Mouse (Mus musculus) liver, embryonic 15.5 days (tissue): ENCODE results near the gene C4bp. TPM values are rescaled to one million over a fixed set of nuclear protein-coding genes. Genes with fewer than 3 reads are reported as not detected.
"Not testable (repeated sequence)": the region's sequence is repeated elsewhere in the genome, so short reads cannot be mapped to it uniquely, and the experiment has no call there.

Experiments used
- ATAC-seq: fragments of 200-750 bp; cut with Nextera tagmentation; 2 replicates; pipeline ENCODE4 v1.8.0; 2017; ENCODE audit warnings: moderate number of reproducible peaks, mild to moderate bottlenecking, moderate library complexity; ENCODE audit not compliant: insufficient read depth
- H3K27ac ChIP-seq: fragments of 300-500 bp; sonication (generic); replicated peaks from 2 replicates; pipeline ENCODE4 v1.5.1; 2015; ENCODE audit warnings: mild to moderate bottlenecking, inconsistent platforms
- H3K27me3 ChIP-seq: fragments of 300-500 bp; sonication (generic); 2 replicates; pipeline ENCODE4 v1.6.1; 2015; ENCODE audit warnings: mild to moderate bottlenecking, inconsistent platforms
- H3K36me3 ChIP-seq: fragments of 300-500 bp; sonication (generic); replicated peaks from 2 replicates; pipeline ENCODE4 v1.6.1; 2015; ENCODE audit warnings: moderate library complexity, mild to moderate bottlenecking, inconsistent platforms
- H3K4me1 ChIP-seq: fragments of 300-500 bp; sonication (generic); replicated peaks from 2 replicates; pipeline ENCODE4 v1.6.1; 2015; ENCODE audit warnings: inconsistent platforms
- H3K4me2 ChIP-seq: fragments of 300-500 bp; sonication (generic); 2 replicates; pipeline ENCODE4 v1.6.1; 2015; ENCODE audit warnings: moderate library complexity, mild to moderate bottlenecking, inconsistent platforms
- H3K4me3 ChIP-seq: fragments of 300-500 bp; sonication (generic); replicated peaks from 2 replicates; pipeline ENCODE4 v1.5.1; 2015; ENCODE audit warnings: mild to moderate bottlenecking, inconsistent platforms
- H3K9ac ChIP-seq: fragments of 300-500 bp; sonication (generic); 2 replicates; pipeline ENCODE4 v1.6.1; 2015; ENCODE audit warnings: moderate library complexity, mild to moderate bottlenecking, inconsistent platforms
- H3K9me3 ChIP-seq: fragments of 300-500 bp; sonication (generic); replicated peaks from 2 replicates; pipeline ENCODE4 v1.6.1; 2016; ENCODE audit warnings: inconsistent platforms
- WGBS: fragments of 180-500 bp; shearing (Covaris S2); methylation state at CpG from one replicate; pipeline ENCODE4 v1.1.7; 2015; ENCODE audit warnings: mixed read lengths; ENCODE audit not compliant: insufficient replicate concordance; 5-methylcytosine and 5-hydroxymethylcytosine counted together
- polyA plus RNA-seq: library from polyadenylated mRNA; unstranded; fragments of >200 nt; fragmentation: Nextera tagmentation; extraction: Ambion mirVana; gene quantifications from 2 replicates; pipeline ENCODE4 v1.2.1, GENCODE M21; 2015

Gene C4bp
- polyA plus RNA-seq, 1 experiment from 2014 or later, result 2.7 TPM

DNA sequence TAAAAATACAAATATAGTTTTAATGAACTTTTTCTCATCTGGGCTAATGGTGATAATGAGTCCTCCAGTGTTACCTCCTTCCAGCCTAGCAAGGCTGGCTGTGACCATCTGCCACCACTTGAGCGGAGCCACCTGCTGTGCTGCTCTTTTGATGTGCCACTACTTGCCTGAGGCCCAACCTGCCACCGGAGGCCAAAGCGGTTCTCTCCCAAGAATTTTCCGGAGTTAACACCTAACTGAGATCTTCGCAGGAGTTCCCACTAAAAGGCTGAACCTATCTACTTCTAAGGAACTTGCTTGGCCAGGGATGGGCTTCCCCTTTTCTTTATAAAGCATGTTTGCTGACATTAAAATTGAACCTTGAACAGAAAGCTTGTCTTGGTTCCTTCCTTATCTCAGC lies 1.8 kb downstream of the C4bp start:
- not testable (repeated sequence) for ATAC-seq, H3K27ac ChIP-seq

DNA sequence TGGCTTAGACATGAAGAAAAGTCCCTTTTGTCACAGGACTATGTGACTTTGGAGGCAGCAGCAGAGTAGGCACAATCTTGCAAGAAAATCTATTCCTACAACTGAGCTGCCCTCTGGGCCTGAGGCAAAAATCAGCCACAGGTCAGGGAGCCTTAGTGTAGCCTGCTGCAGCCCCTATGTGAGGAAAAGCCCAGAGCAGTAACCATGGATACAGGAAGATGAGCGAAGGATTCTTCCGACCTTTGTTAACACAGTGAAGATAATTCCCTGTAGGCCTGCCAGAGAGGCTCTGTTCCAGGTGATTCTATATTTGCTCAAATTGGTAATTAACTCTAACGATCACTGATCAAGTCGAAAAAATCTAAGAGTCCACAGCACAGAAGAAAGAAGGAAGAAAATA lies 17.3 kb downstream of the C4bp start:
- no peaks in the 10 kb centered on the region for H3K9me3 ChIP-seq
- H3K4me1 ChIP-seq, result no peaks in the 10 kb centered on the region
- no peak overlapping the region for H3K9ac ChIP-seq
- no peaks in the 10 kb centered on the region for H3K27me3 ChIP-seq
- 53% methylated on average over 4 of the region's 4 CpGs for WGBS
- no peaks in the 10 kb centered on the region for H3K36me3 ChIP-seq
- H3K4me2 ChIP-seq, result no peak overlapping the region
- no peak for ATAC-seq
- H3K4me3 ChIP-seq, result no peak overlapping the region
- no peak overlapping the region for H3K27ac ChIP-seq

More for the DNA sequence above, 1.8 kb downstream of the C4bp start:
- not testable (repeated sequence) for H3K4me3 ChIP-seq, H3K27me3 ChIP-seq, H3K9ac ChIP-seq, H3K4me2 ChIP-seq, H3K4me1 ChIP-seq, H3K9me3 ChIP-seq, H3K36me3 ChIP-seq
- 36% methylated on average over 5 of the region's 5 CpGs for WGBS

DNA sequence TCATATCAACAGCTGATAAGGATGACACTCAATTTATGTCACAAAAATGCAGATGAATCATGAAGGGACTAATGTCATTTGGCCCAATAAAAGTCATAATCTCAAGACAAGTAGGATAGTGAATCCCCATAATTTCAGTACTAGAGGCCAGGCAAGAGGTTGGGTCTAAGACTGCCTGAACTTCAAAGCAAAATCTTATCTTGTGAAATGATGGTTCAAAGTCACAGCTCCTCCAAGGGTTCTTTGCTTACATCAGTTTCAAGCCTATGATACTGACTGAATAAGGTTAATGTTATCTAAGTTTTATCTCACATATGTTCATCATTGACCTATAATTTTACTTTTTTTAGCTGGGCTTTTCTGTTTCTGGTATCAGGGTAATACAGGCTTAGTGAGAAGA lies 20.5 kb downstream of the C4bp start:
- Histone ChIP-seq H3K36me3 (no peaks in the 10 kb centered on the region), H3K27me3 (no peaks in the 10 kb centered on the region), H3K4me1 (no peaks in the 10 kb centered on the region), H3K9ac (no peak overlapping the region), H3K9me3 (no peaks in the 10 kb centered on the region), H3K4me3 (no peak overlapping the region), H3K27ac (no peak overlapping the region), H3K4me2 (no peak overlapping the region)
- no peak for ATAC-seq

DNA sequence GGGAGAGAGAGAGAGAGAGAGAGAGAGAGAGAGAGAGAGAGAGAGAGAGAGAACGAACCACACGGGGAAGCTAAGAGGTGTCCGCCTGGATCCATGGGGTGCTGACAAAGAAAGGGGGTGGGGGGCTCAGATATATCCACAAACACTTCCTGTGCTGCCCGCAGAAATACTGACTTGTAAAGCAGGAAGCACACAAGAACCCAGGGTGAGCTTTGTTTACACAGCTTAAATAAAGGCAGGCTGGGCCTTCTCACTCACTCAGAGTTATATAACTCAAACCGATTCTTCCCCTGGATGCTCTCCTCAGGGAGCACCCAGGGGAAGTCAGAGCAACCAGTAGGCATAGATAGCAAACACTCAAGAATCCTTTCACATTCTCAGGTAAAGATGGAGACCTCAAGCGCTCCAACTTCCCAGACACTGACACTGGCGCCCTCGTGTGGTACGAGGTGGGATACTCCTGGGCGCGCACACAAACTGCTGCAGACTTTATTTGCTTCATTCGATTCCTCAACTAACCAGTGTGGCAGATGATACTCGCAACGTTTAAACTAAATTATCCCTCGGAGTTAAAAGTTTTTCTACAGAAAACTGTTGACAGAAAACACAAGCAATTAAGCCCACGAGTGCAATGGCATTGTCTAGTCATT lies 27.5 kb downstream of the C4bp start:
- H3K27me3 ChIP-seq, result no peaks in the 10 kb centered on the region
- H3K4me1 ChIP-seq, result no peaks in the 10 kb centered on the region
- H3K27ac ChIP-seq, result no peak overlapping the region
- H3K4me2 ChIP-seq, result no peak overlapping the region
- ATAC-seq, result no peak
- H3K9ac ChIP-seq, result no peak overlapping the region
- no peak overlapping the region for H3K4me3 ChIP-seq
- no peaks in the 10 kb centered on the region for H3K9me3 ChIP-seq
- WGBS, result 11% methylated on average over 16 of the region's 16 CpGs
- H3K36me3 ChIP-seq, result no peaks in the 10 kb centered on the region

DNA sequence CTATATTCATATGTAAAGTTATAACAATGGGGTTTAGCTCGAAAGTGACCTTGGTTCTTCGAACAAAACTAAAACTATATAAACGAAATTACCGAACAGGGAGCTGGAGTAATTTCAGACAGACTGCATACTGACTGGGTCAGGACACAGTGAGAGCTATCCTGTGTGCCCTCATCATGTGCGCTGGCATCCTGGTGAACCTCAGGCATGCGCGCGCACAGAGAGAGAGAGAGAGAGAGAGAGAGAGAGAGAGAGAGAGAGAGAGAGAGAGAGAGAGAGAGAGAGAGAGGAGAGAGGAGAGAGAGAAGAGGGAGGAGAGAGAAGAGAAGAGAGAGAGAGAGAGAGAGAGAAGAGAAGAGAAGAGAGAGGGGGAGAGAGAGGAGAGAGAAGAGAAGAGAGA lies 28.1 kb downstream of the C4bp start:
- H3K27me3 ChIP-seq, result no peaks in the 10 kb centered on the region
- no peak overlapping the region for H3K4me2 ChIP-seq
- no peaks in the 10 kb centered on the region for H3K36me3 ChIP-seq
- 60% methylated on average over 8 of the region's 8 CpGs for WGBS
- H3K9ac ChIP-seq, result no peak overlapping the region
- H3K9me3 ChIP-seq, result no peaks in the 10 kb centered on the region
- no peaks in the 10 kb centered on the region for H3K4me1 ChIP-seq
- ATAC-seq, result no peak
- no peak overlapping the region for H3K27ac ChIP-seq
- H3K4me3 ChIP-seq, result no peak overlapping the region

DNA sequence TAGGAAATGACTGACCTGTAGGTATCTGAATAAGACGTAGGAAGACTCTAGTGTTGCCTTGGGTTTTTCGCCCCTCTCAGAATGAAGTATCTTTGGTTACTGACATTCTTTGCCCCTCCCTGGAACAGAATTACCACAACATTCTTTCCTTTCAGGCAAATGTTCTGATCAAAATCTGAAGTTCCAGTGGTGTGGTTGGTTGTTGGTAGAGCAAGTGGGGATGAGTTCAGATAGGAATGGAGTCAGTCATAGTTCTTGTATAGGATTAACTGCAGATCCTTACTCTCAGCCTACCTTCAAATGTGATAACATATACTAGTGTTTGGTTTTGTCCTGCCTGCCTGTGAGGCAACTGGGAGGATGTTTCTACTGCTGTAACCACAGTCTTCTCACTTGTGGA lies 31.9 kb downstream of the C4bp start, which contains the start of gene Zp3r:
TSS of gene Zp3r (minus strand) at position 101 of the 400 bp plus-strand sequence.
- Histone ChIP-seq H3K4me1 (no peaks in the 10 kb centered on the region), H3K9ac (no peak within 1 kb of the TSS), H3K27me3 (no peaks in the 10 kb centered on the region), H3K36me3 (no peaks in the 10 kb centered on the region), H3K27ac (no peak within 1 kb of the TSS), H3K9me3 (no peaks in the 10 kb centered on the region), H3K4me3 (no peak within 1 kb of the TSS), H3K4me2 (no peak within 1 kb of the TSS)
- no peak for ATAC-seq
- WGBS, result 61% methylated on average over 2 of the region's 2 CpGs

DNA sequence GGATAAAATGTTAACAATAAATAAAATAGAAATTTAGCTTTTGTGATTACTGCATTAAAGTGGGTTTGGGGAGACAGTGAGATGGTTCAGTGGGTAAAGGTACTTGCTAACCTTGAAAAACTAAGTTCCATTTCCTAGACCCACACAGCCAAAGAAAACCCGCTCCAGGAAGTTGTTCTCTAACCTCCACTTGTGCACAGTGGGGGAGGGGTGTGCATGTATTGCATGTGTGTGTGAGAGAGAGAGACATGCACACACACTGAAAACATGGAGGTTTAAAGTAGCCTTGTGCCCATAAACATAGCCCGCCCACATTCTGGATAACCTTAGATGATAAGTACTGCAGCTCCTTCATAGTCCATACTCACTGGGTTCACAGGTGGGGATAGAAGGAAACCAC lies 65.1 kb downstream of the C4bp start:
- ATAC-seq, result no peak
- H3K9me3 ChIP-seq, result no peaks in the 10 kb centered on the region
- no peak overlapping the region for H3K9ac ChIP-seq
- H3K27me3 ChIP-seq, result no peaks in the 10 kb centered on the region
- H3K4me2 ChIP-seq, result no peak overlapping the region
- H3K36me3 ChIP-seq, result no peaks in the 10 kb centered on the region
- 61% methylated on average over 2 of the region's 2 CpGs for WGBS
- H3K4me3 ChIP-seq, result no peak overlapping the region
- no peak overlapping the region for H3K27ac ChIP-seq
- no peaks in the 10 kb centered on the region for H3K4me1 ChIP-seq

DNA sequence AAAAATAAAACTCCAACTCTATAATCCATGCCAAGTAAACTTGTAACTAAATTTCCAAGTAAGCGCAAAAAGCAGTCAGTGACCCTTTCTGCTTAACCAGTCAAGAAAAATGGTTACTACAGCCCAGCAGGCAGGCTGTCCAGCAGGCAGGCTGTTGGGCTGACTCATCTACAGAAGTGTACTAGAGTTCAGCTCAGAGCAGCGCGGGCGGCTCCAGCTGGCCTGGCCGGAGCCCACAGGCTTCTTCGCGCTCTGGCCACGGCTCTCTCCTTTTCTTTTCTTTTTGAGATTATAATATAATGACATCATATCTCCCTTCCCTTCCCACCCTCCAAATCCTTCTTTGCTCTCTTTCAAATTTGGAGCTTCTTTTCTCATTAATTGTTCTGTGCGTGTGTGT lies 72.8 kb downstream of the C4bp start:
- Histone ChIP-seq H3K36me3 (no peaks in the 10 kb centered on the region), H3K4me3 (no peak overlapping the region), H3K4me2 (no peak overlapping the region), H3K27me3 (no peaks in the 10 kb centered on the region), H3K9me3 (no peaks in the 10 kb centered on the region), H3K27ac (no peak overlapping the region), H3K9ac (no peak overlapping the region), H3K4me1 (no peaks in the 10 kb centered on the region)
- 89% methylated on average over 9 of the region's 9 CpGs for WGBS
- no peak for ATAC-seq

Other genes starting within 250 kb of the C4bp start
- not detected in 2 replicates for gene Cd55b, start 238.6 kb downstream of the C4bp start, polyA plus RNA-seq
- 18.6 and 18.9 TPM in 2 replicates for gene Cd55, start 198.9 kb downstream of the C4bp start, polyA plus RNA-seq
- gene Zp3r, start 32.0 kb downstream of the C4bp start, polyA plus RNA-seq, result not detected in 2 replicates
- gene Gm29427, start 54.2 kb upstream of the C4bp start, polyA plus RNA-seq, result not detected in 2 replicates
- gene Yod1, start 55.7 kb upstream of the C4bp start, polyA plus RNA-seq, result 42.2 and 42.3 TPM in 2 replicates
- 5.2 and 5.9 TPM in 2 replicates for gene Pfkfb2, start 67.6 kb upstream of the C4bp start, polyA plus RNA-seq
- 7.4 and 7.8 TPM in 2 replicates for gene AA986860, start 70.3 kb upstream of the C4bp start, polyA plus RNA-seq
- not detected in 2 replicates for gene Fcamr, start 139.3 kb upstream of the C4bp start, polyA plus RNA-seq
- 0.24 and 0.40 TPM in 2 replicates for gene Pigr, start 165.1 kb upstream of the C4bp start, polyA plus RNA-seq
- not detected in 2 replicates for gene Fcmr, start 204.0 kb upstream of the C4bp start, polyA plus RNA-seq
- gene Il24, start 225.8 kb upstream of the C4bp start, polyA plus RNA-seq, result not detected in 2 replicates
- gene Il20, start 249.8 kb upstream of the C4bp start, polyA plus RNA-seq, result not detected in 2 replicates